Mouse (Mus musculus): ENCODE data around the gene Olfr49.
"Not testable (repeated sequence)": the region's sequence is repeated elsewhere in the genome, so short reads cannot be mapped to it uniquely, and the experiment has no call there.

Gene Olfr49

DNA sequence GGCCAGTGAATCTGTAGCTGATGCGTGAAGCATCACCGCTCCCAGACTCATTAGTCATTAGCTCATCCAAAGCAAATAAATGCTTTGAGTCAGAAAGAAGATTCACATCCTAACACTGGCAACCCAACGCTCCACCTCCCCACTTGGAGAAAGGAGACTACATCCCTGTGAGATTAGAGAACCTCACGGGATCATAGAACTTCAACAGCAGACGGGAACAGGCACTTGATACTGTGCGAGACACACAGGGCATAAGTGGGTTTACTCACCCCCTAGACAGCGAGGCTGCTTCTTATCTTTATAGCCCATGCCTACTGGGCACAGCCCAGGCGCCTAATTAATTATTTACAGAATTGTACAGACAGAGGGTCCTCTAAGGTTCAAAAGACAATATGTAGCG lies 52.6 kb downstream of the Olfr49 start:
- CTCF ChIA-PET: interaction anchor here (0.7 kb wide), 1 partner anchor 21 kb away, joined by 4 read pairs; no protein-coding TSS in a partner anchor

DNA sequence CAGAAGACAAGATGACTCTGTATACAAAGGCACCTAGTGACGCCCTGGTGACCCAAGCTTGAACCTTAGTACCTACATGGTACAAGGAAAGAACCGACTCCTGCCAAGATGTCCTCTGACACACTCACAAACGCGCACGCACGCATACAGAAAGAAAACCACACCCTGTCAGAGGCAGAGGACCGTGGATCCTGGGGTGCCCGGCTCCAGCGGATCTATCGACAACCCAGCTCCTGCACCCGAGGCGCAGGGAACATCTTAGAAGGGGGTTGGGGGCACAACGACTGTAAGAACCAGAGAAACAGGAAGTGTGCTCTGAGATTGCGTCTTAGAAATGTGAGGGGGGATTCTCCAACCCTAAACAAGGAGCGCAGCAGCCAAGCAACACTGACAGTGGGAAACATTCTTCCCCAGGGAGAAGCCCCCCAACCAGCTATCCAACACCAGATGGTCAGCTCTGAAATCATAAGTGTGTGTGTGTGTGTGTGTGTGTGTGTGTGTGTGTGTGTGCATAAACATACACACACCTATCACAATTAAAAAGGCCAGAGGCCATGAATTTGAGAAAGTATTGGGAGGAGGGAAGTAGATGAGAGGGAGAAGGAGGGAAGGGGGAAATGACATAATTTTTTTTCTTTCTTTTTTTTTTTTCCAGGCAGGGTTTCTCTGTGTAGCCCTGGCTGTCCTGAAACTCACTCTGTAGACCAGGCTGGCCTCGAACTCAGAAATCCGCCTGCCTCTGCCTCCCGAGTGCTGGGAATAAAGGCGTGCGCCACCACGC lies 53.4 kb downstream of the Olfr49 start:
- CTCF ChIA-PET: interaction anchor here (0.5 to 0.7 kb wide), 4 partner anchors 10 to 1946 kb away, joined by 3 read pairs; no protein-coding TSS in a partner anchor

DNA sequence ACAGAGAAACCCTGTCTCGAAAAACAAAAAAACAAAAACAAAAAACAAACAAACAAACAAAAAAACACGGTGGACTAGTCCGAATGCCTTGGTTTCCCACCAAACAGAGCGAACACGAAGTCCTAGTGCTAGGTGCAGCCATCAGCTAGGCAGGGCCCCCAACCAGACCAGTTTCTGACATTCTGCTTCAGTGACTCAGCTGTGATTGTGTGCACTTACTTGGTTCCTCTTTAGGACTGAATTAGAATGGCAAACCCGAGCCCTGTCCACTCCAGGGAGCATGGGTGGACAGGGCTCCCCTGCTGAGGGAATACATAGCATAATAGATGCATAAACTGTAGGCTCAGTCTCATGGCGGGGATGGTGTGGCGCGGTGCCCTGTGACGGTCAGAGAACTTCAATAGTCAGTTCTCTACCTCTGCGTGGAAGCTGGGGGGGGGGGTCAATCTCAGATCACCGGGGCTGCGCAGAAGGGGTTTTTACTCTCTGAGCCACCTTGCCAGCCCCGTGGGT lies 54.0 kb downstream of the Olfr49 start:
- CTCF ChIA-PET: interaction anchor here (0.6 kb wide), 3 partner anchors 11 to 1945 kb away, joined by 3 read pairs; no protein-coding TSS in a partner anchor

GRCm38 (mm10) chr14:54229849-54230248 lies 54.9 kb downstream of the Olfr49 start:
- CTCF ChIA-PET: not testable (repeated sequence)

GRCm38 (mm10) chr14:54228933-54229713 lies 55.6 kb downstream of the Olfr49 start:
- CTCF ChIA-PET: interaction anchor here (0.6 to 1.5 kb wide), 4 partner anchors 9 to 426 kb away, joined by 5 to 8 read pairs (median 6); no protein-coding TSS in a partner anchor

GRCm38 (mm10) chr14:54228501-54228900 lies 56.2 kb downstream of the Olfr49 start:
- CTCF ChIA-PET: interaction anchor here (0.8 to 1.5 kb wide), 3 partner anchors 10 to 200 kb away, joined by 5 to 8 read pairs (median 5); no protein-coding TSS in a partner anchor

All from spleen, embryonic (tissue).